Mouse (Mus musculus) common myeloid progenitor, adult 5-6 weeks (primary cell): ENCODE data around the gene Cdk9. TPM values are rescaled to one million over a fixed set of nuclear protein-coding genes. Genes with fewer than 3 reads are reported as not detected.

Source experiments
- ATAC-seq: replicated peaks from 2 replicates; pipeline ENCODE4 v1.8.0; 2016; ENCODE audit warnings: low read depth, mild to moderate bottlenecking, moderate TSS enrichment, inconsistent platforms; ENCODE audit not compliant: poor library complexity, severe bottlenecking
- total RNA-seq: library from RNA; stranded (forward); fragments of 200-1000, 187-1606 nt; gene quantifications from 2 replicates; pipeline ENCODE4 v1.2.3, GENCODE M21; 2017

Cdk9 gene
- 48.2 and 61.3 TPM in 2 replicates for total RNA-seq

DNA sequence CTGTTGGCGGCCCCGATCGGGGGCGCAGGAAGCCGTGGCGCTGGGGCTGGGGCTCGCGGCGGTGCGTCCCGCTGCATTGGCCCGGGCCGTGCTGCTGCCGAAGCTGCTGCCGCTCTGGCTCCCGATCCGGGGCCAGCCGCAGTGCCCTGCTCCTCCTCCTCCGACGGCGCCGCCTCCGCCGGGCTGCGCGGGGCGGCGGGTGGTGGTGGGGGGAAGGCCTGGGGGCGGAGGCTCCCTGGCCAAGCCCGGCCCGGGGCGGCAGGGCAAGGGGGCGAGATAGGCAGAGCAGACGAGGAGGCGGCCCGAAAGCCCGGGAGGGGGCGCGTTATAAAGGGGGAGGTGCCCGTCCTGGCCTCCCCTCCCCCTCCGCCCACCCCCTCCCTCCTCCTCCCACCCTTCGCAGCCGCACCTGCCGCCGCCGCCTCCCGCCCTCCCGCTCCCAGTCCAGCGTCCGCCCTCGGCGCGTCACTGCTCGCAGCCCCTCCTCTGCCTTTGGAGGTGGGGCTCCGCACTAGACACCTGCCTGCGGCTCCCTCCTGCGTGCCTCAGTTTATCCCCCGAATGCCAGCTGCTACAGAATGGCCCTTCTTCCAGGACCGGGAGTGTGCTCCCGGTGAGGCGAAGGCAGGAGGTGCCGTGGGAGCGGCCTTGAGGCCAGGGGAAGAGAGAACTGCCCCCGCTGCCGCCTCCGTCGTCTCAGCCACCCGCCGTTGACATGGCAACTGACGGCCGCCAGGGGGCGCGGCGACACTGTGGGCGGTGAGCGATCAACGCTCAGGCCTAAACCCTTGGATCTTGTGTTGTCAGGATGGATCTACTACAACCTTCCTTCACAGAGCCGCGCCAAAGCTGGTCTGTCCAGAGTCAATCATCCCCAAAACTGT is at the start of gene Cdk9:
Gene Cdk9 (minus strand): TSS at position 143 of the 884 bp plus-strand sequence.
- peak; percentile 53 for ATAC-seq

DNA sequence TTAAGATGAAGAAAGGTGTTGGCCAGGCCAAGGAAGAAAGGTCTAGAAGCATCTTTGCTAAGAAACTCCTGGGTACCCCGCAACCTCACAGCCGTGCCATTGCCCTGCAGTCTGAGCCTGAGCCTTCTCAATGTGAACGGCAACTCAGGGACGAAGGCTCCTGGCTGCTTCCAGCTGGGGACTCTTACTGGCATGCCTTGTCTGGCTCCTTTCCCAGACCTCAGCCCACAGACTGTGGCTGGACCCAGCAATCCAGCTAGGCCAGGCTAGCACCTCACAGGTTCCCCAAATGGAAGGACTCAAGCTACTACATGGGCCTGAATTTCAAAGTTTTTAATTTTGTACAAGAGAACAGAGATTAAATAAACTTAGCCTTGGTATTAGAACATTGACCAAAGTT is 49.0 kb upstream of the Cdk9 start:
- no peak for ATAC-seq

DNA sequence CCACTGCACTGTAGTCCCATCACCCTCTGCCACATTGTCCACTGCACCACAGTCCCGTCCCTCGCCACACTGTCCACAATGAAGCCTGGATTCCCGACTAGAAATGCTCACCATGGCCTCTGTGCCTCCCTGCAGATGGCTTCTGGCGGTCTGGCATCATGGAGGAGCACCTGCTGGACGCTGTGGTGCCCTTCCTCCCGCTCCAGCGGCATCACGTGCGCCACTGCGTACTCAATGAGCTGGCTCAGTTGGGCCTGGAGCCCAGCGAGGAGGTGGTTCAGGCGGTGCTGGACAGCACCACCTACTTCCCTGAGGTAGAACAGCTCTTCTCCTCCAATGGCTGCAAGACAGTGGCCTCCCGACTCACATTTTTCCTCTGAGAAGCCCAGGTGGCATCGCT is 48.5 kb upstream of the Cdk9 start:
- no peak for ATAC-seq

DNA sequence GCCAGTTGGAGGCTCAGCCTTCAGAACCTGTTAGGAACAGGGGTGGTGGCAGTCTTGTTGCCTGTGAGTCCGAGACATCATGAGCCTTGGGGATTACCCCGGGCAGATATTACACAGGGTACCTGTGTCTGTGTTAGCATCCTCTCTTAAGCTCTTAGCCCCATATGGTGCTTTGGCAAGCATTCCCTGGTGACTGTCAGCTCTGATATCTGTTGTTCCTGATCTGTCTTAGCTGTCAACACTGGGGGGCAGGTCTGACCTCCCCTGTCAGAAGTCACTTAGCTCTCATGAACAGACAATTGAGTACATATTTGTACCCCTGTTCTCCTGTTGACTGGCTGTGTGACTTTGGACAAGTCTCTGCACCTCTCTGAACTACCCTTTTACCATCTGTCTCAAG is 46.1 kb upstream of the Cdk9 start:
- ATAC-seq = no peak

DNA sequence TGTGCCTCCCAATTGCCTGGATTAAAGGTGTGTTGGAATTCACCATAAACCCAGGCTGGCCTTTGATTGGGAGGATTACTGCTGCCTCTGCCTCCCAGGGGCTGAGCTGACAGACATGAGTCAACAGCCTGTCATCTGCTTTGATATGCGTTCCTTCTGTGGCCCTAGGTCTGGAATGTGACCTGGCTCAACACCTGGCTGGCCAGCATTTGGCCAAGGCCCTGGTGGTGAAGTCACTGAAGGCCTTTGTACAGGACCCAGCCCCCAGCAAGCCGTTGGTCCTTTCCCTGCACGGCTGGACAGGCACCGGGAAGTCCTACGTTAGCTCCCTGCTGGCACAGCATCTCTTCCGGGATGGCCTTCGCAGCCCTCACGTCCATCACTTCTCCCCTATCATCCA is 45.6 kb upstream of the Cdk9 start:
- no peak for ATAC-seq

DNA sequence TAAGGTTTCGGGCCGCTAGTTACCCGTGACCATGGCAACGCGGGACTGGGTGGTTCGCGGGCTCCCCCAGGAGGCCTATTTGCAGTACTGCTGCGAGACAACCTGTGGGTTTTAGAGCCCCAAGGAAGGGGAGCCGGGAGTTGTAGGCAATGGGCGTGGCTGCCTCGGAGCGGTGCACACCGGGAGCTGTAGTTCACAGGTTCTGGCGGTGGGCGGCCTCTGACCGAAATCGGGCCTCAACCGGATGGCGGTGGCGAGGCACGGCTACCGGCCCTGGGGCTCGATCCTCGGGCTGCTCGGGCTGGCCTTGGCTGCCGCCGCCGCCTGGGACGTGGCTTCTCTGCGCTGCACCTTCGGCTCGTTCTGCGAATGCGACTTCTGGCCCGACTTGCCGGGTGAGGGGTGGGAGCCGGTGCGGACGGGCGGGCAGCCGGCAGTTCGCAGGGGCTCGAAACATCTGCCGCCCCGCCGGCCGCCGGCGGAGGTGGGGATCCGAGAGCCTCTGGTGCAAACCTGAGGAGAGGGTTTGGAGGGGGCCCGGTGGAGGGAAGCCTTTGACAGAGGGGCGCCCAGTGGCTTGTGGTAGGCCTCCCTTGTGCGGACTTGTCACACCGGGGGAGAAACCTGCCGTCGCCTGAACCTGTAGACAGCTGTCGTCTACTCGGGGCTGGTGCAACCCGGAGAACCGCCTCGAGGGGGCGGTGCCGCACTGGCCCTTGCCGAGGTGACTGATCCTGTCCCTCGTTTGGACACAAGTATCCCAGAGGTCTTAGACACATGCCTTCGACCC is 44.4 kb upstream of the Cdk9 start, which contains the start of gene Tor2a:
Gene Tor2a (plus strand): TSS at position 179 of the 790 bp plus-strand sequence.
- ATAC-seq = peak; percentile 99

DNA sequence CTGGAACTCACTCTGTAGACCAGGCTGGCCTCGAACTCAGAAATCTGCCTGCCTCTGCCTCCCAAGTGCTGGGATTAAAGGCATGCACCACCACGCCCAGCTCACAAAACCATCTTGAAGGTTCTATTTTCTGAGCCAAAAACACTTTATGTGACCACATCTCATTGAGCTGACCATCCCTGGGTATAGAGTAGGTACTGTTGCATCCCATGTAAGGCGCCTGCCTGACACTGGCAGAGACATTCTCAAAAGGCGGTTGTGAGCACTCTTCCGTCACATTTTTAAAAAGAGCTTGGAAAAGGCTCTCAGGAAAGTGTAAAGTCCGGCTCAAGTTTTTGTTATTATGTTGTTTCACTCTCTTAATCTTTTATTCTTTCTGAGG is 43.8 kb upstream of the Cdk9 start:
- ATAC-seq = no peak

DNA sequence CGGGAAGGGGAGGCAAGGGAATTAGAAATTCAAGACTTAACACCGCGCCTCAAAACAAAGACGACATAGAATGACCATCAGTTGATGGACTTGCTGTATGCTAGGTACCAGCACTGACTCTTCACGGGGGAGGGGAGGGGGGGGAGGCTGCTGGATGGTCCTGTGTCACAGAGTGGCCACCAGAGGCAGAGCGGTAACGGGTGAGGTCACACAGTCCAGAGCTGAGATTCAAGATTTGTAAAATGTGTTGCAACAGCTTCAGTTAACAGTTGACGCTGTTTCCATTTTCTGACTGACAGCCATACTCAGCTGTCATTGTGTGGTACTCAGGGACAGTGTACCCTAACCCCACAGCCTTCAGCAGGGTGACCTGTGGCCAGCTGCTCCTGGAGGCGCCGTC is 39.3 kb upstream of the Cdk9 start:
- ATAC-seq = no peak

DNA sequence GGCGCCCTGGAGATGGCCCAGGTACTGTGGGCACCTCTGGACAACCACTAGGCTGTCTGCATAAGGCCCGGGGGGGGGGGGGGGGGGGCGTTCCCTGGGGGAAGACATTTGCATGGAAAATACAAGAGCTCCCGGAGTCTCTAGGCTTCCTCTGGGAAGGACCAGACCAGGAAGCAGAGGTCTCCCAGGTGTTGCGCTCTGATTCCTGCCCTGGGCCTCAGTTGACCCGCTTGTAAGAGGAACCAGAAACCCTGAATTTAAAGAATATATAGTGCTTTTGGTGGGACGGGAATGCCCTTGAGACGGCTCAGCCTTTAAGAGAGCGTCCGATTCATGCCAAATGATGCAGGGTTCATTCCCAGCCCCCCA is 38.8 kb upstream of the Cdk9 start:
- ATAC-seq = no peak

DNA sequence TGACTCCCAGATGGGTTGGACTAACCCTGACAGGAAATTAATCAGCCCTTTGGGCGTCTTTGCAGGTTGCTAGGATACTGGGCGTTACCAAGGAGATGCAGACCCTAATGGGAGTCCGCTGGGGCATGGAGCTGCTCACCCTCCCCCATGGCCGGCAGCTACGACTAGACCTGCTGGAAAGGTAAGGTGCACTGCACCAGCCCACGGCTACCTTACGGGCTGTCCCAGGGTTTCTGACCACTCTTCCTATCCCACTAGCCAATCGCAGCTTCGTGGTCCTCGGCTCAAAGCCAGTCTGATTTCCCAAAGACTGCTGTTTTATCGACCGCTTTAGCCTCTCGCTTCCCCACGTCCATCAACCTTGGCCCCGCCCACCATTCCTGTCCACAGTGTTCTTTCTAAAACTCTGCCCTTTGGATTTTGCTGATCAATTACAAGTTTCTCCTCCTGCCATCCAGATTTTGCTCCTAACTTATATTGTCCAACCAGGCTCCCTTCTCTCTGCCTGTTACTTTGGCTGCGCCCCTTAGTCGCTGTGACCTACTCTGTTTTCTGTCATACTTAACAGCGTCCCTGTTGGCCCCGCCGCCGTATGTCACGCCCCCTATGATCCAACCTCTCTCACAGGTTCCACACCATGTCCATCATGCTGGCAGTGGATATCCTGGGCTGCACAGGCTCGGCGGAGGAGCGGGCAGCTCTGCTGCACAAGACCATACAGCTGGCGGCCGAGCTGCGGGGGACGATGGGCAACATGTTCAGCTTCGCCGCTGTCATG is 38.2 kb upstream of the Cdk9 start:
- ATAC-seq = no peak

DNA sequence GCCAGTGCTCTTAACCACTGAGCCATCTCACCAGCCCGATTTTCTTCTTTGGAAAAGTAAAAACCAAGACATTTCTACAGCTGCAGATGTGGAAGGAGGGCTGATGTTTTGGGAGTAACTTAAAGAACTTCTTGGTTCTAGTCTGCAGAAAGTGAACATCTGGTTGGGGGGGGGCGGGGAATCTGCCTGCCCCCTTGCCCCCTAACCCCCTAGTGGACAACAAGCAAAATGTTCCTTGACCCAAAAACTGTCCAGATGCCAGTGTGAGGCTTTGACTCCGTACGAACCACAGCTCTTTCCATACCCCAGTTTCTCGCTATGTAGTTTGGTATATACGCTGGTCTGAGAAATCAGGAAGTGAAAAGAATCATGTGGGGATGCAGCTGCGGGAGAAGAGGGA is 37.3 kb upstream of the Cdk9 start:
- no peak for ATAC-seq

DNA sequence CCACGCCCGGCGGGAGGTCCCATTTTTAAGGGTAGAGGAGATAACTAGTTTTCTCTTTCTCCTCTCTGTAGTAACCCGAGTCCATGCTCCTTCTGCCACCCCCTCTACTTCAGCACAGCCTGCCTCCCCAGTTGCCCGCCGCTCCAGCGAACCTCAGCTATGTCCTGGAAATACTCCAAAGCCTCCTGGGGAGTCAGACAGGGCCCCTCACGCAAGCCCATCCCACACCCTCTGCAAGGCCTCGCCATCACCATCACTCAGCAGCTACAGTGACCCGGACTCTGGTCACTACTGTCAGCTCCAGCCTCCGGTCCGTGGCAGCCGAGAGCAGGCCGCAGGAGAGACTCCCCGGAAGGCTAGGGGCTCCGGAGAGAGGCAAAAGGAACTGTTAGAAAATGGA is 36.2 kb upstream of the Cdk9 start:
- ATAC-seq = no peak

DNA sequence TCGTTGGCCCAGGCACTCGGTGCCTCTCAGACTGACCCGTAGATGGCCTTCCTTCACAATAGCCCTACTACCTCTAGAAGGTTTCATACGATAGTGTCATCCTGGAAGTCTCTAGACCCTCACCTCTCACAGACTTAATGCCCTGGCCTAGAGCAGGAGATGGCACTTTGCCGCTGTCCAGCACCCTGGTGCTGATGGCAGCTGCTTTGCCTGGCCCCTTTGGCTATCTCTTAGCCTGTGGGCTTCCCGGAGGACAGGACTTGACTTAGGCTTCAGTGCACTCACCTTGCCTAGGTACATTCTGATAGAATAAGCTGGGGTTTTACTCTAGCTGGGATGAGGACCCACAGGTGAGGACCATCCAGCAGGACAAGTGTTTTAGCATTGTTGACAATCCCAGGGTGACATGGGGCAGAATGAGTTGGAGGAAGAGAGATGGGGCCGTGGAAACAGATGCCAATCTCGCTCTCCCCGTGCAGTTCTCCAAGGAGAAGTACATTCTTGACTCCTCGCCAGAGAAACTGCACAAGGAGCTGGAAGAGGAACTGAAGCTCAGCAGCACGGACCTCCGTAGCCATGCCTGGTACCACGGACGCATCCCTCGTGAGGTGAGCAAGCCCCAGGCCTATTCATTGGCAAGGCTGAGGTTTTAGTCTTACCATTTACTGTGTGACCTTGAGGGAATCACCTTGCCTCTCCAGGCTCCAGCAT is 31.6 kb upstream of the Cdk9 start:
- peak; percentile 54; the same call in 1 of the 2 replicates for ATAC-seq

DNA sequence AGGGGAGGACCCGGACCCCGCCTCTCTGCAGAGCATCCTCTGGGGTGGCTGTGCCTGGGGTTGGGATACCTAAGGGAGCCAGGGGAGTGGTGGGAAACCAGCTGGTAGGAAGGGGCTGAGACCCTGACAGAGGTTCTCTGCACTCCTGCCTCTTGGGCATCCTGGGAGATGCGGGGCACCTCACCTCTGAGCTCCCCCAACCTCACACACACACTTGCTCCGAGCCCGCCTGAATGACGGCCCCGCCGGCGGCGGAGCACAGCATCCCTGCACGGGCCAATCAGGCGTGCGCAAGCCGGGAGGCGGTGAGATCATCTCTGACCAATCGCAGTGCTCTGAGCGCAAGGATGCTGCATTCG is 29.3 kb upstream of the Cdk9 start:
- ATAC-seq = no peak

DNA sequence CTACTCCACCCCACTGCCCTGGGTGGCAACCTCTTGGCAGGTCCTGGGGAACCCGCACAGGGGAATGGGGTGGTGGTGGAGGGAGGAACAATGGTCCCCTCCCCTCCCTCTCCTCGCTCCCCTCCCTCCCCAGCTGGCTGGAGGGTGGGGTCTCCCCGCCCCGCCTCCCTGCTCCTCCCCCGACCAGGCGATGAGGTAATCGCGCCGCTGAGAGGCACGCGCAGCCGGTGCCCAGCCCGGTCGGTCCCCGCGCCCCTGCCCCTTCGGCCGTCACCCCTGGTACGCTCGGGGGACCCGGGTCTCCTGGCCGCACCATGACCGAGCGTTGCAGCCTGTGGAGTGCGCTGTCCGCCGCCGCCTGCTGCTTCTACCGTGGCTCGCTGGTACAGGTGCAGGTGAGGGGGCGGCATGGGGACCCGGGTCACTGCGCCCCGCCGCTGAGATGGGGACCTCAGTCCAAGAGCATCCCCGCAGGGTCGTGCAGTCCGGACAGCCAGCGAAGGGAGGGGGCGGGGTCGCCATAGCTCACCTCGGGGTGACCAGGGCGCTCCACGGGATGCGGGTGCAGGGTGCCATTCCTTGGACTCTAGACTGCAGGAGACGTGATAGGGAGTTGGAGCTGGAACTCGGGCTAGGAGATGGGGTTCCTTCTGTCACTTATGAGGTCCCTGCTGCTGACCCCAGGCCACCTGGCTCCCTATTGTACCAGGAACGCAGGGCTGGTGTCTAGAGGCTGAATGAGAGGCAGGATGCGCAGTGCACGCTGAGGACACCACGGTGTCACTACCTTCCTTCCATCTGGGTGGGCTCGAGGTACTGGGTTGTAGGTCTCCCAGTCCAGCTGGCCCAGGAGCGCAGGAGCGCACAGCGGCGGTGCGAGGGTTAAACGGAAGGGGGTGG is 28.6 kb upstream of the Cdk9 start:
- ATAC-seq = no peak

DNA sequence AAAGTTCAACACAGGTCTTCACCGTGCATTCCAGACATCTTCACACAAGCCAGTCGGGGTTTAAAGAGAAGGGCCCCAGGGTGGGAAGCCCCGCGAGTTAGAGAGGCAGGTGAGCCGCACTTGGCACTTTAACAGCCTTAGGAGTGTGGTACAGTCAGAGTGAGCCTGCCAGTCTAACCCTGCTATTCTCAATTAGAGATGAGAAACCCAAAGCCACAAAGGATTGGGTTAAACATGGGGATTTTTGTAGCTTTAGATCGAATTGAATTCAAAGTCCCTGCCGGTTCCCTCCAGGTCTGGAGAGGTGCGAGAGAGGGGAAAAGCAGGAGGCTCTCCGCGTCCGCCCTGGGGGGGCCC is 28.0 kb upstream of the Cdk9 start, which contains the start of gene 6330409D20Rik:
Gene 6330409D20Rik (minus strand): TSS at position 101 of the 357 bp plus-strand sequence.
- ATAC-seq = no peak

DNA sequence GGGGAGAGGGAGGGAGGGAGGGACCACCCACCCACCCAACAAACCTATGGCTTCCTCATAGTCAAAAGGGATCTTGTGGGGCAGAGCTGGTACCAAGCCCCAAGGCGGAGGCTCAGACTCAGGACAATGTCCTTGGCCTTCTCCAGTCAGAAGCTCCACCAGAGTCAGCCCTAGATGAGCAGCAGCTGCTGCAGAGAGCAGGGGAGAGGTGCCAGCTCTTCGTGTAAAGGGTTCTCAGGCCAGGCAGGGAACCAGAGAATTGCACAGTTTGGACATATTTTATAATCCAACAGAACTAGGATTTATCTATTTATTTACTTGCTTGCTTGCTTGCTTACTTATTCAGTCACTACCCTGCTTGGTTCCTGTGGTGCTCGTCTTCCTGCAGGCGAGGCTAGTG is 26.4 kb upstream of the Cdk9 start:
- no peak for ATAC-seq

DNA sequence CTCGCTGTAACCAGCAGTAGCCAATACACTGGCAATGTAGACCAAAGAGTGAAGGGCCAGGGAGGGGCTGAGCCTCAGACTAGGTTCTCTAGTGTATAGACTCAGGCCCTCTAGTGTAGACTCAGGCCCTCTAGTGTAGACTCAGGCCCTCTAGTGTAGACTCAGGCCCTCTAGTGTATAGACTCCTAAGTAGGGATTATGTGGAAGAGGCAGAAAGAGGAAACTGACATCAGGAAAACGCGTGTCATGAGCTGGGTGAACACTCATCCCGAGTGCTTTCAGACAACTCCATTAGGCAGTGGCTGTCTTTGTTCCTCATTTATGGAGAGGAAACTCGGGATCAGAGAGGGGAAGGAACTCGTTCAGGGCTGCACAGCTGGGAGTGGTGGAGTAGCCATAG is 24.1 kb upstream of the Cdk9 start:
- ATAC-seq = no peak

DNA sequence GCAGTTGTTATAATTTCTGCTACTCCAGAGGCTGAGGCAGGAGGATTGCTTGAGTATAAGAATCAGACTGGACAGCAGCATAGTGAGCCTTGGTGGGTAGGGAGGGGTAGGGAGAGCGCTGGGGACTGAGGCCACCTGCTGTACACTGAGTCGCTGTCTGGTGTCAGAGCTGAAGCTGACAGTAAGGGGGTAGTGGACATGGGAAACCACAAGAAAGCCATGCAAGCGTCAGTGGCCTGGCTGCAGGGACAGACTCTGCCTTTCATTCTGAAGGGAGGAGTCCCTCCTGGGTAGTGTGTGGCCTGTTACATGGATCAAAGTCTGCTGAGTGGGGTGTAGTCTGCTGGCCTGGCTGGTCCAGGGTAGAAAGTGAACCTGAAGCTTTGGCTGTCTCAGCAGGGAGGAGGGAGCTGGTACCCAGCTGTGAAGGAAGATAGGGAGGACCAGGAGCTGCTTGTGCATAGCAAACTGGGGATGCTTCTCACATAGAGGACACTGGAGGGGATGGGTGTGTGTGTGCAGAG is 23.5 kb upstream of the Cdk9 start:
- ATAC-seq = peak; percentile 36
